Mouse (Mus musculus) left cerebral cortex, postnatal 36 days (tissue): ENCODE measurements around the gene Gm973. TPM values are rescaled to one million over a fixed set of nuclear protein-coding genes. Genes with fewer than 3 reads are reported as not detected.

Source experiments
- DNase-seq, 2 experiments: peaks; one replicate each; pipeline ENCODE4 v3.0.0; 2021 to 2022; ENCODE audit warnings: low spot score in 2 of 2, mixed read lengths in 1 of 2
- intact Hi-C: fragments of 180-260 bp; cut with DNase I; formaldehyde crosslinking; loops from one replicate; pipeline ENCODE4 v1.15.1; 2025
- total RNA-seq, 2 experiments: library from RNA; stranded (reverse); gene quantifications; 2 replicates each; pipeline ENCODE4 v1.2.3; 2021

Gm973 gene
- total RNA-seq, 2 experiments from 2014 or later, result 12.2 to 12.5 TPM

GRCm38 (mm10) chr1:59574262-59575187, 58.5 kb downstream of the Gm973 start:
- intact Hi-C loops, result no loop called here
- DNase-seq, result peak; percentile 14 to 15

GRCm38 (mm10) chr1:59578770-59579169, 62.7 kb downstream of the Gm973 start:
- intact Hi-C loops, result no loop called here
- no peak for DNase-seq

- intact Hi-C loops, result no loop called here
- DNase-seq, result no peak
Observed at GRCm38 (mm10) chr1:59579327-59579726, 63.3 kb downstream of the Gm973 start.

GRCm38 (mm10) chr1:59580131-59580751, 64.2 kb downstream of the Gm973 start:
- intact Hi-C loops, result loop anchor here (5.0 to 10.0 kb wide), 2 partner anchors 98 to 265 kb away; partner anchors contain the start of gene Fzd7
- DNase-seq, result no peak

GRCm38 (mm10) chr1:59580880-59581279, 64.8 kb downstream of the Gm973 start:
- no peak for DNase-seq
- intact Hi-C loops, result loop anchor here (5.0 to 10.0 kb wide), 2 partner anchors 99 to 266 kb away; partner anchors contain the start of gene Fzd7

- peak; percentile 43 for DNase-seq
- intact Hi-C loops, result loop anchor here (5.0 to 10.0 kb wide), 2 partner anchors 103 to 270 kb away; partner anchors contain the start of gene Fzd7
Observed at GRCm38 (mm10) chr1:59584656-59585410, 68.8 kb downstream of the Gm973 start.

GRCm38 (mm10) chr1:59589271-59589670, 73.2 kb downstream of the Gm973 start:
- intact Hi-C loops, result loop anchor here (10.0 kb wide), 1 partner anchor 274 kb away; no protein-coding TSS in a partner anchor

GRCm38 (mm10) chr1:59592359-59592758, 76.3 kb downstream of the Gm973 start:
- DNase-seq, result peak; percentile 41 to 44
- intact Hi-C loops, result no loop called here

More at GRCm38 (mm10) chr1:59589271-59589670, 73.2 kb downstream of the Gm973 start:
- no peak for DNase-seq

GRCm38 (mm10) chr1:59592876-59593275, 76.8 kb downstream of the Gm973 start:
- no peak for DNase-seq
- intact Hi-C loops, result no loop called here

GRCm38 (mm10) chr1:59593622-59594035, 77.6 kb downstream of the Gm973 start:
- DNase-seq, result no peak
- intact Hi-C loops, result no loop called here

GRCm38 (mm10) chr1:59594586-59595266, 78.7 kb downstream of the Gm973 start:
- DNase-seq, result no peak
- intact Hi-C loops, result no loop called here

- no peak for DNase-seq
- intact Hi-C loops, result no loop called here
Observed at GRCm38 (mm10) chr1:59595609-59596008, 79.5 kb downstream of the Gm973 start.

GRCm38 (mm10) chr1:59602531-59603416, 86.7 kb downstream of the Gm973 start:
- intact Hi-C loops, result no loop called here
- peak; percentile 18 to 35 for DNase-seq

GRCm38 (mm10) chr1:59603417-59603712, 87.3 kb downstream of the Gm973 start:
- intact Hi-C loops, result no loop called here
- no peak for DNase-seq

GRCm38 (mm10) chr1:59603893-59604292, 87.8 kb downstream of the Gm973 start:
- intact Hi-C loops, result no loop called here
- DNase-seq, result no peak

- intact Hi-C loops, result no loop called here
- DNase-seq, result no peak
Observed at GRCm38 (mm10) chr1:59606479-59606878, 90.4 kb downstream of the Gm973 start.

- DNase-seq, result no peak
Observed at GRCm38 (mm10) chr1:59607071-59607470, 91.0 kb downstream of the Gm973 start.

GRCm38 (mm10) chr1:59608125-59608762, 92.2 kb downstream of the Gm973 start:
- intact Hi-C loops, result no loop called here
- no peak for DNase-seq

More at GRCm38 (mm10) chr1:59607071-59607470, 91.0 kb downstream of the Gm973 start:
- intact Hi-C loops, result no loop called here
